Mouse (Mus musculus) thymus, postnatal 0 days (tissue): Measurements from ENCODE around the gene Etfa. TPM values are rescaled to one million over a fixed set of nuclear protein-coding genes. Genes with fewer than 3 reads are reported as not detected.

Experiments
- DNase-seq: peaks from one replicate; pipeline ENCODE4 v3.0.0-alpha.2; 2015; ENCODE audit warnings: low spot score
- polyA plus RNA-seq: library from polyadenylated mRNA; unstranded; fragments of >200 nt; fragmentation: Nextera tagmentation; extraction: Ambion mirVana; gene quantifications from 2 replicates; pipeline ENCODE4 v1.2.1, GENCODE M21; 2015

Gene Etfa
- 253 and 257 TPM in 2 replicates for polyA plus RNA-seq

DNA sequence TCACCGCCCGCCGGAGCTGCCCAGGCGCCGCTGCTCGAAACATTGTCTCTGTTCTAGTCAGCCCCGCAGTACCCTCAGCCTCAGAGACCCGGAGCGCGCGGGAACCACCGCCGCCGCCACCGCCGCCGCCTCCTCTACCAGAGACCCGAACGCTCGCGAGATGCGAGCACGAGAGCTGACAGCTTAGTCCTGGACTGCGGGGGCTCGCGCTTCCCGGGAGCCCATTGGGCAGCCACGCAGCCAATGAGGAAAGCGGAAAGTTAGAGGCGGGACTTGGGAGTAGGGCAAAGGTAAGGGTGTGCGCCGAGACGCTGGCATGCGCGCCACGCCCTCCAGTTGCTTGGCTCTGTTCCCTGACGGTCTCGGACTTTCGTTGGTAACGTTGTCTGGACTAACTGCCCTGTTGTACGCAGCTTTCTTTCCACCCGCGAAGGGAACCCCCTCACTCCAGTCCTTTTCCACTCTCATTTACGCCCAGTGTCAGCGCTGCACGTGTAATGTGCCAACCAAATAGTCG lies at the start of gene Etfa:
Etfa (minus strand) TSS at position 217 of the 517 bp plus-strand sequence.
- peak; percentile 97 for DNase-seq

DNA sequence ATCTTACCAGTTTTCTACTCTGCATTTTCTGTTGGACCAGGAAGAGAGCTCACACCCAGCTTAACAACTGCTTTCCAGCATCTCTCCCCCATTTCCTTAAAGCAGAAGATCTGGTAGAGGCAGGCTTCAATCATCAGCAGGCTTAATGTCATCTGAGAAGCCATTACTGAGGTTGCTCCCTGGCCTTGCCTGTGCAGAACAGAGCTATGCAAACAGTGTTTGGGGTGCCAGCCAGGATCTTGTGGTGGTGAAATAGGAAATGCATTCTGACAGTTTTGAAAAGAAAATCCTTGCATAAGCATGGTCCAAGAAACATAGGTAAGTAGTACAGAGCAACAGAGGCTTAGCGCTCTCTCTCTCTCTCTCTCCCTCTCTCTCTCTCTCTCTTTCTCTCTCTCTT lies 48.9 kb upstream of the Etfa start:
- DNase-seq = no peak

DNA sequence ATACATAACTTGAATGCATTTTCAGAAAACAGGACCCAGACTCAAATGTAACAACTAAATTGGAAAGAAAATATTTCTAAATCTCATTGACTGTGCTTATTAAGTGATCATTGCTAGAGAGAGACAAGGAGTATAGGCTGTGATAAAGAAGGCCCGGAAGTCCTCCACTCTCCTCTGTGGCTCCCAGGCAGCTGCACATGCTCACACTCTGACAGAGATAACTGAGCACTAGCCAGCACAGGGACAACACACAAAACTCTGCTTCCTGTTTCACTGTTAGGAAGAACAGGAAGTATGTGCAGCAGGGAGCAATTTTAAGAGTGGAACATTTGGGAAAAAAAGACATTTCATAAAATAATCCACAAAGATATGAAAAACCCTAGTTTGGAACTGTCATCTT lies 42.9 kb upstream of the Etfa start:
- no peak for DNase-seq

DNA sequence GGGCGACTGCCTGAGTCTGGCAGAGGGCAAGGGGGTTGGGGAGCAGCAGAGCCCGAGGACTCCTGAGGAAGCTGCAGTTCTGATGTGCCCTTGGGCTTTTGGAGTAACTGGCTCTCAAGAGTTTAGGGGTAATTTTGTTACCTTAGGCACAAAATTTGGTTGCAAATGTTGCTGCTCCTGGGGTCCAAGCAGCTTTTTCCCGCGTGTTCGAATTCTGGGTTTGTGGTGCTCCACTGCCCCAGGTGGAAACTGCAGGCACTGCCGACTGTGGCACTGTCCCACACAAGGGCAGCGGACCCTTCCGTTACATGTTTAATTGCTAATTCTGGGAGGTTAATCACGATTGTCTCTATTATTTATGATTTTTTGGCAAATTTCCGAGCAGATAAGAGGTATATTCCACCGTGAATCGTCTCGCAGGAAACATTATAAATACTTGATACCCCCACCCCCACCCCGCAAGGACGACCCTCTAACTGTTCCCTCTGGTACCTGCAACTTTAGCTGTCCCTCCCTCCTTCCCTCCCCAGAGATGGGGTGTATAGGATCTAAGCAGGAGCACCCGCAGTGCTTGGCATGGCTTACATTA lies 37.4 kb upstream of the Etfa start:
- no peak for DNase-seq

DNA sequence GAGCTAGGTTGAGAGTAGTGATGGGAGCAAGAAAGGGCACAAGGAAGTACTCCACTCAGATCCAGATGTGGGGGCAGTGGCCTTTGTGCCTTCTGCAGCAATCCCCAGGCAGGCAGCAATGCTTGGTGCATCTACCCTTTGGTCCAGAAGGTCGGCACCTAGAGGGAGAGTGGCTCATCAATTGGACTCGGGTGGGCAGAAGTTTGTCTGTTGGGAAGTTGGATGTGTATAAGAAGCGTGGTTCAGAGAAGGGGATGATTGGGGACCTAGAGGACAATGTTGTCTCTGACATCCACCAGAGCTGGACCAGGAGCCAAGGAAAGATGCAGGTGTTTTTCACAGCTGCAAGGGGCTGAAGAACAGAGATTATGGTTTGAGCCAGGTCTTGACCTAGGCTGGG lies 36.8 kb upstream of the Etfa start:
- no peak for DNase-seq

DNA sequence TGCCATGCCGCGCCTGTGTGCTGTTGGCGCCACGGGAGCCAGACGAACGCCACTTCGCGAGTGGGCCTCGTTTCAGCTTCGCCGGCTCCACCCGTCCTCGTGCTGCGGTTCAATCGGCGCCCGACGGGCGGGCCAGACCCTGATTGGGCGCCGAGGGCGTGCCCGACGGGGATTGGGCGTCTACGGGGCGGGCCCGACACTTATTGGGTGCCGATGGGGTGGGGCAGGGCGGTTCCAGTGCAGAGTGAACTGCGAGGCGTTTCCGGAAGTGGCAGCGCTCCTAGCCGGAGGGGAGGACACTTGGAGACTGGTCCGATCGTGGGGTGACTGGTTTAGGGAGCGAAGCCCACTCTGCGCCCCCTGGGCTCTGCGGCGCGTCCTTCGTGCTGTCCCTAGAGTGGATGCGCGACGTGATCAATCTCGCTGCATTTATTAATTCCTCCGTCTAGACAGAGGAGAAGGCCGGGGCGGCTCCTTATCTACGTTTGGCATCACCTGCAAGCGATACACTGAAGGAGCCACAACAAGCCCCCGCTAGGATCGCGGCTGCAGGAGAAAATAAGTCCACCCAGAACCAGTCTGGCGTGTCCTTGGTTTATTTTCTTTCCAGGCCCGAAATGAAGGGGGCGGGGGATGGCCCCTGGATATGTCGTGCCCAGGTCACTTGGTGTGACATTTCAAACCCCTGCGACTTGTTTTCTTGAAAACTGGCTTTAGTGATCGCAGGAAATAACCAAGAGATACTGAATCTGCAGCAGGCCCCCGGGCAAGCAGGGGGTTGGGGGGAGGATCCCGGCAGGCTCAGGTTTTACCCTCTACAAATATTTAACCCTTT lies 34.4 kb upstream of the Etfa start:
- peak; percentile 45 for DNase-seq

DNA sequence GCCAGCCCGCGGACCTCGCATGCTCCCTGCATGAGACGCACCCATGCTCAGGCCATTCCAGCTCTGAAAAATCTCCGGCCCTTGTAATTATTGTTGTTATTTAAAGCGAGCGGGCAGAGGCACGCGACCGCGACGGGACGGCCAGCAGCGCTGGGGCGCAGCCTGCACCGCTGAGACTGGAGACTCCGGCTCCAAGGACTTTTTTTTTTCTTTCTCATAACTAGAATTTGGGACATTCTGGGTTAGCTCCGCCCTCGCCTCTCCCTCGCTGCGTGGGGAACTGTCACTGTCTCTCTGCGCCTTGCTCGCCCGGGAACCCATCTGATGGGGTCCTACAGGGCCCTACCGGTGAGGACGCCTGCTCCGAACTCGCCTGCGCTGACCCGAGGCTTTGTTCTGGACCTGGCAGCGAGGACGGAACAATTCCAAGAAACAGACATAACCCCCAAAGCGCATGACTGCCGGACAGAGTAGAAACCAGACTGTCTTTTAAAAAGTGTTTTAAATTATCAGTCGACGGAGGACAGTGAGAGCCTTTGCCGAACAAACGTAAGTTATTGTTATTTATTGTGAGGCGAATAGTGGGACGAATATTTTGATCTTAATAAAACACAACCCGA lies 33.6 kb upstream of the Etfa start:
- no peak for DNase-seq

DNA sequence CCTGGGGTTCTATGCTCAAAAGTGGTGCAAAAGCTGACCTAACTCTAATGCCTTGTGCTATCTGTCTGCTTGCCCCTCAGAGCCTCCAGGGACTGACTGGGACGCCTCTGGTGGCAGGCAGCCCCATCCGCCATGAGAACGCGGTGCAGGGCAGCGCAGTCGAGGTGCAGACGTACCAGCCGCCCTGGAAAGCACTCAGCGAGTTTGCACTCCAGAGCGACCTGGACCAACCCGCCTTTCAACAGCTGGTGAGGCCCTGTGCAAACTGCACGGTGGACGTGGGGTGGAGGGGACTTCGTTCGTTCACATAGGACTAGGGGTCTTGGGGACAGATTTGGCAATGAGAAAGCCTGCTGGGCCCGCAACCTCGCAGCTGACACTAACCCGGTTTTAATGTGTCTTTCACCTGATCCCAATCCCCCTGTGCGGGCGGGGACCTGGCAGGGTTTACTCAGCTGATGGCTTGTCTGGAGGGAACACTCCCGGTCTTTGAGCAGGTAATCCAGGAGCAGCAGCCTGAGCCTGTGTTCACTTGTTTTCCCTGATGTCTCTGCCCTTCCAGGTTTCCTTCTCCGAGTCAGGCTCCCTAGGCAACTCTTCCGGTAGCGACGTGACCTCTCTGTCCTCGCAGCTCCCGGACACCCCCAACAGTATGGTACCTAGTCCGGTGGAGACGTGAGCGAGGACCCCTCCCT lies 33.0 kb upstream of the Etfa start:
- peak; percentile 29 for DNase-seq

DNA sequence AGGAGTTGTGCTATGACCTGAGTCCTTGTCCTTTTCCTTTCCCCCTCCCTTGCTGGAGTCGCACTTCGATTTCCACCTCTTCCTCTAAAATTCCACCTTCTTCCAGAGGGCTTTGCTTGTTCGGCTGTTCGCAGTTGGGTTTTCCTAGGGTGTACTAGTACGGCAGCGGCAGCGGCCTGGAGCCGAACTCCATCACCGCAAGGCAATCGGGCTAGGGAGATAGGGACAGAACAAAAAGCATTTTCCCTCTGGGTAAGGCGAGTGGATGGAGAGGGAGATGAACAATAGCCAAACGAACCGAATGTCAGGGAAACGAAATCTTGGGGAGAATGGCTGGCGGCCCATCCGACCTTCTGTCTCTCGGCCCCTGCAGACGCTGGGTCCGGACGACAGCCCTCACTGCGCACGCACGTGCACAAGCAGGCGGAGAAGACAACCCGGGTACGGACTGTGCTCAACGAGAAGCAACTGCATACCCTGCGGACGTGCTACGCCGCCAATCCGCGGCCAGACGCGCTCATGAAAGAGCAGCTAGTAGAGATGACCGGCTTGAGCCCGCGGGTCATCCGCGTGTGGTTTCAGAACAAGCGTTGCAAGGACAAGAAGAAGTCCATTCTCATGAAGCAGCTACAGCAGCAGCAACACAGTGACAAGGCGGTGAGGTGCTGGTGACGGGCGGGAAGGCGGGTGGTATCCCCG lies 31.8 kb upstream of the Etfa start:
- peak; percentile 35 for DNase-seq

DNA sequence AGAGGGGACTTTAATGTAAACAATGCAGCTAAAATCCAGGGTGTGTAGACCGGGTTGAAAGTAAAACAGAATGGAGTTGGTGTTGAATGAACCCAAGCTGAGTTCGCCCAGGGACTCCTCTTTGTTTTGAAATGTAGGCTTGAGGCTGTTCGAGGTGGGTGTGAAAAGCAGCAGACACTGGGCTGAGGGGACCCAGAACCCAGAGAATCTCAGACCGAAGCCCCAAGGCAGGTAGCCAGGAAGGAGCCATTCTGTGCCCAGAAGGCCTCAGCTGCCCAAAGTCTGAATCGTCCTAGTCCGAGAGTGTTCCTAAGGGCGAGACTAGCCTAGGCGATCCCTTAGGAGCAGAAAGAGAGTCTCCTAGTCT lies 31.3 kb upstream of the Etfa start:
- DNase-seq = peak; percentile 9

DNA sequence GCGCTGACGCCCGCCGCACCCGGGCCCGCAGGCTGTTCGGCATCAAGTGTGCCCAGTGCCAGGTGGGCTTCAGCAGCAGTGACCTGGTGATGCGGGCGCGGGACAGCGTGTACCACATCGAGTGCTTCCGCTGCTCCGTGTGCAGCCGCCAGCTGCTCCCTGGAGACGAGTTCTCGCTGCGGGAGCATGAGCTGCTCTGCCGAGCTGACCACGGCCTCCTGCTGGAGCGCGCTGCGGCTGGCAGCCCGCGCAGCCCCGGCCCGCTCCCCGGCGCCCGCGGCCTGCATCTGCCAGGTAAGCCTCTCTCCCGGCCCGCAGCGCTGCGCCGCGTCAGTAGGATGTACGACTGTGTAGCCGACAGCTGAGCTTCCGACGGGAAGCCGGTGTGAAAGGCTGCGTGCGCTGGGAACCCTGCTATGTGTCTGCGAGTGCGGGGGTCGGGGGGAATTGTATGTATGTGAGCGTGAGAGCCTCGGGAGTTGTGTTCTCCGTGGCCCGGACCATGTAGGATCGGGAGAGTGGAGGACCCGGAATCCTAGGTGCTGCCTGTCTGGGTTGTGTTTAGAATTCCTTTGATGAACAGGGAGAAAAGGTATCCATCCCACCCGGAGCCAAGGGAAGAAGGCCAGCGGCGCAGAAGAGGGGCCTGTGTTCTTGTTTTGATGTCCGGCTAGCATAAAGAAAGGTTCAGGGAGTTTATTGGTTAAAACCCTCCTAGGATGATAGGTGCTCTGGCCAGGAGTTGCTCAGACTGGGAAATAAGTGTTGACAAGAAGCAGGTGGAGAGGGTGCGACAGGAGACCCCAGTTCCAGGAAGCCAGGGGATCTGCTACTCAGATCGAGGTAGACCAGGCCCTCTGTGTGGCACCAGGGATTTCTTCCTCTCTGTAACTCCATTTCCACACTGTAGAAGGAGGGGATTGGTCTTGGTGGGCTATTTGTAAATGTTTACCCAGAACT lies 30.6 kb upstream of the Etfa start:
- peak; percentile 16 for DNase-seq

DNA sequence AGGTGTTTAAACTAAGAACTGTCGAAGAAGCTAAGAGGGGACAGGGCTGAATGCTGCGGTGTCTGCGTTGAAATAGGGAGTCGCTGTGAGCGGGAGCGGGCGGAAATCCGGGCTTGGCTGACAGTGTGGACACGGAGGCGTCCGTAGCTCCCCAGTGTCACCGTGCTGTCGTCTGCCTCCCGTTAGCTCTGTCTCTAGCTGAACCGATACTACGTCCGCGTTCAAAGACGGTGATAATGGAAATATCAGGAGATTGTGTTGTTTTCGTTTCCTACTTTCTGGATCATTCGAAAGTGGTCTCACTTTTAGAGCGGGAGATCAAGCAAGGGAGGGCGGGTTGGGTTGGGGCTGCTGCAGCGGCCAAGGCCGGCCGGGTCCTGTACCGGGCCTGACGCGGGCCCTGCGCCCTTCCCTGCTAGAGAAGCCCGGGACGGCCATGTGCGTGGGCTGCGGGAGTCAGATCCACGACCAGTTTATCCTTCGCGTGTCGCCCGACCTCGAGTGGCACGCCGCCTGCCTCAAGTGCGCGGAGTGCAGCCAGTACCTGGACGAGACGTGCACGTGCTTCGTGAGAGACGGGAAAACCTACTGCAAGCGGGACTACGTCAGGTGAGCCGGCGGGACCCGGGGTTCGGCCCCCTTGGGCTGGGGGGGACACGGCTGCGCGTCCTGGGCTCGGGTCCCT lies 29.8 kb upstream of the Etfa start:
- peak; percentile 15 for DNase-seq

DNA sequence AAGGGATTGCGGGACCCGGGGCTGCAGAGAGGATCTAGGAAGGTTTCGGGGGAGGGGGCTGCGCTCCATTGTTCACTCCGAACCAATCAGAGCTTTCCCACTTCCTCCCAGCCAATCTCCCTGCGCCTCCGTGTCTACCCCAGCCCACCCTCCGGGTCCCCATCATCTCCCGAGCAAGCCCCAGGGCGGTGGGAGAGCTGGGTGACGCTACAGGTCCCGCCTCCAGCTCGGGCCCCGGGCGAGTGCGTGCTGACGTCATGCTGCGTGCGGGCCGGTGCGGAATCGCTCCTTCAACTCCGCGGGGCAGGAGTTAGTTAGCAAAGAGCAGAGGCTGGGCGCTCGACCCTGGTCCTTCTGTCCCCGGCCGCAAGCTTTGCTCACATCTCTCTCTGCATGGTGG lies 28.8 kb upstream of the Etfa start:
- peak; percentile 70 for DNase-seq

DNA sequence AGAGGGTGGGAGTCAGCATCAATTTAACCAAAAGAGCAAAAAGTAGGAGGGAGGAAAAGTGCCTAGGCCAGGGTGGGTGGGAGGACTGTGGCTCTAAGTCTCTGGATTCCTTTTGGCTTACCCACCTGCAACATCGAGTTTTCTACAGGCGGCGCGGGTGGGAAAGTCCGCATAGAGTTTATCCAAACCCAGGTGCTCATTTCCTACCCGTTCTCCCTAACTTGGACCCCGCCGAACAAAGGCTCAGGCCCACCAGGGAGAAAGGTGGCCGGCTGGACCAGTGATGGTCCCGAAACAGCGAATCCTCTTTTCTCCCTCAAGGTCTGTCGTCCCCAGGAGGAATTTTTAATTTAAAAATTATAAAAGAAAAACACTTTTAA lies 28.3 kb upstream of the Etfa start:
- DNase-seq = no peak

DNA sequence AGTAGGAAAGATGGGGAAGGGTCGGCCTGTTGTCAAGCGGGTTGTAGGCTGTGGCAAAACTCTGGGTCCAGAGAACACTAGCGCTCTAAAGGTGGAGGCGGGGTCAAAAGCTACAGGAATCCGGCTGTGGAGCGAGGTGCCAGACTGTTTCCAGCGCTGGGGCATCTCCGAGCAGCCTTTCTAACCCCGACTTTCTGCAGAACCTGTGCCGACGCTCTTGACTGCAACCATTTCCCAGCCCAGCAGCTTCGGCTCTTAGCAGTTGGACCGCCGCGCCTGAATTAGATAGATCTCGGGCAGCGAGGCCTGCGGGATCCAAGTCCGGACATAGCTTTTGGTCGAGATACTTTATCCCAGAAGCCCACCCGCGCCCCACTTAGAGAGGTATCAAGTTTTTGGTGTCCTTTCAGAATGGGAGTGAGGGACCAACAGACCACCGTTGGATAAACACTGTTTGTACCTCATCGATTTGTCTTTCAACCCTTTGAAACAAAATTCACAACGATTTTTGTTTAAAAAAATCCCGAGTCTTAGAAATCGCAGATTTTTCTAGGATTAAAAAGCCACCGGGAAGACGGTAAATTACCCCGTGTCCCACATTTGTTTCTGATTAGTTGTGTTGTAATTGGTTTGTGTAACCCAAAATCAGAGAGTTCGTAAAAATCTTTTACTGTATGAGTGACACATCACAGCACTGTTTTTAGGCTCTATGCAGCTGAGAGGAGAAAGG lies 27.8 kb upstream of the Etfa start:
- DNase-seq = peak; percentile 8

DNA sequence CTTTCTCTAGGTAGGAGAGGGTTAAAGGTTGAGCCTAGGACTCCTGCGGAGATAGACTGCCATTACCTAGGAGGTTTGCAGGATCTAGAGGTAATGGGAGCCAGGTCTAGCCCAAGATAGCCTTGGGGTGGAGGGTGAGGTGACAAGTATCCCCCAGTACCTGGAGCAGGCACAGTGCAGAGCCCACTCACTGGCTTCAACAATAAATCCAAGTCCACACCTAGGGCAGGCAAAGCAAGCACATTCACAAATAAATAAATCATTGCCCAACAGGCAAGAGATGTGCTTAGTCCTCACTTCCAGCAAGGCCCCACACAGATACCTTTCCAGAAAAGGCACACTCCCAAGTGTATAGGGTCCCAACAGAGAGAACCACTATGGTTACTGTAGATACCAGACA lies 27.0 kb upstream of the Etfa start:
- DNase-seq = no peak

DNA sequence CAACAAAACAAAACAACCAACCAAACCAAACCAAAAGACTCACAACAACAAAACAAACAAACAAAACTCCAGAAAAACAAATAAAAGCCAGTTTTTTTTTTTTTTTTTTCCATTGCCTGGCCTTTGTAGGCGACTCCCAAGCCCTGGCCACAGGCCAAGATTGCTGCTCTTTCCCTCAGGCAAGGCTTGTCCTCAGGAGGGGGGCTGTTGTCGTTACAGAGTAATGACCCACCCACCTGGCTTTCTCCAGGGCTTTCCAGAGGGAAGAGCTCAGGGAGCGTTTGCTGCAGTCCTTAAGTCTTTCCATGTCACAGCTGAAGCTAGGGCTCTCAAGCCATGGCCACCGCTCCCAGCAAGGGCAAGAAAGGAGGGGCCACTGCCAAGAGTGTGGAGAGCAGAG lies 26.3 kb upstream of the Etfa start, which contains the start of gene Isl2:
Isl2 (plus strand) TSS at position 296 of the 400 bp plus-strand sequence.
- no peak for DNase-seq

DNA sequence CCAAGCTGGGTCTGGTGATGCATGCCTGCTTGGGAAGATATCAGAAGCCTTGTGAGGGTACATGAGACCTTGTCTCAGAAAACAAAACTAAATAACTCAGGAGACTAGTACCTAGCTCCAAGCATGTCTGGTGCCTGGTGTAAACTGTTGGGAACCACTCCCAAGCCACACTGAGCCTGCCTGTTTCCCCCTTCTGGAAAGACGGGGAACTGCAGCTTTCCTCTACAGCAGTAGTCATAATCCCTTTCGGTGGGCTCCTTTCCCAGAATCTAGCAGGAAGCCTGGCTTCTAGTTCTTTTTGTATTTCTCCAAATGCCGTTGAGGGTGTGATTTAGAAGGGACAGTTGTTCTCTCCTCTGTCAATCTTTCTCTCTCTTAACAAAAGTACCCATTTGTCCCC lies 23.9 kb upstream of the Etfa start:
- DNase-seq = peak; percentile 45

DNA sequence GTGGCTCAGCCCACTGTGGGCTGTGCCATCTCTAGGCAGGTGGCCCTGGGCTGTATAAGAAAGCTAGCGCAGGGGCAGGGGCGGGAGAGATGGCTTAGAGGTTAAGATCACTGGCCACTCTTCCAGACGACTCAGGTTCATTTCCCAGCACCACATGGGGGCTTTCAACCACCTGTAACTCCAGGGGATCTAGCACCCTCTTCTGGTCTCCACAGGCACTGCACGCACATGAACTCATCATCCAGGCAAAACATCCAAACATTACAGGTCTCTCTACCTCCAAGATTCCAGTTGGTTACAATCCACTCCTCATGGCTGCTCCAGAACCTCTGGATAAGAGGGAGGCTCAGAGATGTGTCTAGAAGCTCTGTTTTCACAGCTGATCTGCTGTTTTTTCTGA lies 13.7 kb upstream of the Etfa start:
- peak; percentile 38 for DNase-seq
